Mouse (Mus musculus) B cell, adult 2 months (primary cell): ENCODE measurements around the gene Kdr.

Experiments used
- DNase-seq, 2 experiments: peaks; one replicate each; pipeline ENCODE4 v3.0.0; 2022

Kdr gene

GRCm38 (mm10) chr5:75978374-75979100, at the start of gene Kdr:
Gene Kdr (minus strand): TSS chr5:75978458.
- DNase-seq = peak; percentile 15 to 31

GRCm38 (mm10) chr5:76026805-76027204, 48.5 kb upstream of the Kdr start:
- DNase-seq = no peak

- peak; percentile 39 to 43 for DNase-seq
Observed at GRCm38 (mm10) chr5:76025996-76026665, 47.9 kb upstream of the Kdr start.

GRCm38 (mm10) chr5:76023011-76023773, 44.9 kb upstream of the Kdr start:
- no peak for DNase-seq

- DNase-seq = no peak
Observed at GRCm38 (mm10) chr5:76022436-76022835, 44.2 kb upstream of the Kdr start.

GRCm38 (mm10) chr5:76018321-76018720, 40.1 kb upstream of the Kdr start:
- no peak for DNase-seq

- no peak for DNase-seq
Observed at GRCm38 (mm10) chr5:76016086-76016485, 37.8 kb upstream of the Kdr start.

- no peak for DNase-seq
Observed at GRCm38 (mm10) chr5:76013881-76014431, 35.7 kb upstream of the Kdr start.

- no peak for DNase-seq
Observed at GRCm38 (mm10) chr5:76006403-76006802, 28.1 kb upstream of the Kdr start.

- DNase-seq = no peak
Observed at GRCm38 (mm10) chr5:75990212-75990611, 12.0 kb upstream of the Kdr start.

- DNase-seq = no peak
Observed at GRCm38 (mm10) chr5:75987530-75987929, 9.3 kb upstream of the Kdr start.

- DNase-seq = peak; percentile 7 to 16
Observed at GRCm38 (mm10) chr5:75980521-75981311, 2.5 kb upstream of the Kdr start.

- DNase-seq = no peak
Observed at GRCm38 (mm10) chr5:75979108-75979507, 850 bp upstream of the Kdr start.

- DNase-seq = peak; percentile 1 to 4
Observed at GRCm38 (mm10) chr5:75977441-75978373, 551 bp downstream of the Kdr start.

GRCm38 (mm10) chr5:75976696-75977095, 1.6 kb downstream of the Kdr start:
- DNase-seq = no peak

- no peak for DNase-seq
Observed at GRCm38 (mm10) chr5:75975398-75975797, 2.9 kb downstream of the Kdr start.

- DNase-seq = no peak
Observed at GRCm38 (mm10) chr5:75974543-75975130, 3.6 kb downstream of the Kdr start.

GRCm38 (mm10) chr5:75969887-75970286, 8.4 kb downstream of the Kdr start:
- DNase-seq = no peak

GRCm38 (mm10) chr5:75962558-75962957, 15.7 kb downstream of the Kdr start:
- no peak for DNase-seq

- DNase-seq = no peak
Observed at GRCm38 (mm10) chr5:75961741-75962469, 16.4 kb downstream of the Kdr start.
